Mouse (Mus musculus): ENCODE data around the gene Map3k9. TPM values are rescaled to one million over a fixed set of nuclear protein-coding genes. Genes with fewer than 3 reads are reported as not detected.

Map3k9 gene
- total RNA-seq, 2 experiments from 2014 or later = 86.1 to 90.5 TPM

DNA sequence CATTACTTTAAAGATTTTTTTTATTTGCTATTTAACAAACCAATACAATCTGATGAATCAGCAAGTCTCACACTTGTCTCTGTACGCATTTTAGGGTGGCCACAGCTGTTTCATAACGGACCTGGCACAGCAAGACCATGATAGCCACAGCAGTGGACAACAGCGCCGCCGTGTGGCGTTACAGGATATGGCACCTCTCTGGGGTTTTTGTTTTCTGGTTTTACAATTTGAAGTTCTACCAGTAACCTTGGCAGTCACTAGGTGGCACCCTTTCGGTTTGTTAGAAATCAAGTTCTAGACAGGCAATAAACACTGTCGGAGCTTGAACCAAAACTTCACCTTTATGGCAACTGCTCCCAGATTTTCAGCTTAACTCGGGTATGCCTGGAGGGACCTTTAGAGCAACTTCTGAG is 7.7 kb upstream of the Map3k9 start:
- DNase-seq = peak; percentile 91
- intact Hi-C loops (cut with DNase I) = loop anchor here (5.0 to 10.0 kb wide), 2 partner anchors 171 to 804 kb away; no protein-coding TSS in a partner anchor

DNA sequence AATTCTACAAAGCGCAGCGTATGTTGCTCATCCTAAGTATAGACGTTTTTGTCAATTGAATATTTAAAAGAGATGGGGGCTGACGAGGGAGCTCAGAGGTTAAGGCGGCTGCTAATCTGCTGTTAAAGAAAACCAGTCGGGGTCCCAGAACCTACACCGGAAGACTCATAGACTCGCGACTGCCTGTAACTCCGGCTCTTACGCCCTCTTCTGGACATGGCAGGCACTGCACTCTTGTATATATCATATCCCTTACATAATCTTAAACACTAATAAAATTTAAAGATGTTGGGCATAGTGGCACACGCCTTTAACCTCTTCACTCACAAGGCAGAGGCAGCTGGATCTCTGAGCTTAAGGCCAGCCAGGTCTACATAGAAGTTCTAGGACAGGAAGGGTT is 6.3 kb upstream of the Map3k9 start:
- no peak for DNase-seq
- intact Hi-C loops (cut with DNase I) = loop anchor here (5.0 to 10.0 kb wide), 2 partner anchors 170 to 802 kb away; no protein-coding TSS in a partner anchor

DNA sequence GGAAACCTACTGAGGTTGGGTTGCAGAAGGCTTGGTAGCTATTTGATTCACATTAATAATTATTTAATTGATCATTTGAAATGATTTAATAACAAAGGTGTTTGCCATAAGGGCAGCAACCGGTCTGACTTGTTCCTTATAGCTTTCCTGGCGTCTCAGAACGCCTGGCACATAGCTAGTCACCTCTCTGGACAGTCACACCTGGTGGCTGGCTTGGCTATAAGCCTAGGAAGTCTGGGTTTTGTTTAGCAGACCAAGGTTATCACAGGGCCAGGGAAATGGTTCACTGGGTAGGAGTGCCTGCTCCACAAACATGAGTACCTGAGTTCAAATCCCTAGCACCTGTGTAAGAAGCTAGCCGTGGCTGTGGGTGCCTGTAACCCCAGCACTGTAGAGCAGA is 2.3 kb upstream of the Map3k9 start:
- no peak for DNase-seq
- intact Hi-C loops (cut with DNase I) = loop anchor here (10.0 kb wide), 1 partner anchor 798 kb away; no protein-coding TSS in a partner anchor

DNA sequence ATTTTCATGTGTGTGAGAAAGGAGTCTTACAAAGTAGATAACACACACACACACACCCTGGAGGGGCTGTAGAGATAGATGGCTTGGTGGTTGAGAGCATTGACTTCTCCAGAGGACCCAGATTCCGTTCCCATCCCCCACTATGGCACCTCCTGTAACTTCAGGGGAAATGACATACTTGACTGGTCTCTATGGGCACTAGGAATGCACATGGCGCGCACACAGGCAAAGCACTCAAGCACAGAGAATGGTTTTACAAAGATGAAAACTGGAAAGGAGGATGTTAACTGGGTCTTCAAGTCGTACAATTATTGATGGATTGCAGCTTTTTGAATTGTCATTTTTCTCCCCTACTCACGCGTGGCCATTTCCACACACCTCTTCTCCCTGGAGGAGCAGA is 1.6 kb upstream of the Map3k9 start:
- DNase-seq = no peak
- intact Hi-C loops (cut with DNase I) = loop anchor here (10.0 kb wide), 1 partner anchor 798 kb away; no protein-coding TSS in a partner anchor

DNA sequence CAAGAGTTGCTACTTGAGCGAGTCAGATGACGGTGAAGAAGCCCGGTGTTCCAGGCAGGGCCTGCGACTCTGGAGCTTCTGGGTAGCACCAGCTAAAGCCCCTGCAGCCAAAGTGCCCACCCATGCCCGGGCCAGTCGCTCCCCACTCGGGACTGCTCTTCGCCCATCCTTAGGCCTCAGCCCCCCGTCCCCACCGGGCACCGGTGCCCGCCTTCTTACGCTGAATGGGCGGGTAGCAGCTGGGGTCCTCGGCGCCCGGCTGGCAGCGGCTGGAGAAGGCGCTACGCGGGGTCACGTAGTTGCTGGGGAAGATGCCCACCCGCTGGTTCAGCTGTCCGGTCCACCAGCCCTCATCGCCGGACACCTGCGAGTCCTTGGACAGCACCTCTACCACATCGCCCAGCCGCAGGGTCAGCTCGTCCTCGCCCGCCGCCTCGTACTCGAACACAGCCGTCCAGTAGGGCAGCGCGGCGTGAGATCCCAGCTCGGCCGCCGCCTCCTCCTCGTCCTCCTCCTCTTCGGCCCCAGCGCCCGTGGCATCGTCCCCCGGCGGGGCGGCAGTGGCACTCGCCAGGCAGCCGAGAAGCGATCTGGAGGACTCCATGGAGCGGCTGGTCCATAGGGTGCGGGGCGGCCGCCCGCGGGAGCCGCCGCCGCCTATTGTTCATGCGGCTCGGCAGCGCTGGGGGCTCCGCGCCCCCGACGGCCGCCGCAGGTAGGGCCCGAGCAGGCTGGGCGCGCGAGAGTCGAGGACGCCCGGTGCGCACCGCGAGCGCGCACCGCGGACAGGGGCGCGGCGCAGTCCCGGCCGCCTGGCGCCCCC is 493 bp downstream of the Map3k9 start:
- peak; percentile 46 for DNase-seq
- intact Hi-C loops (cut with DNase I) = loop anchor here (10.0 kb wide), 1 partner anchor 796 kb away; no protein-coding TSS in a partner anchor

DNA sequence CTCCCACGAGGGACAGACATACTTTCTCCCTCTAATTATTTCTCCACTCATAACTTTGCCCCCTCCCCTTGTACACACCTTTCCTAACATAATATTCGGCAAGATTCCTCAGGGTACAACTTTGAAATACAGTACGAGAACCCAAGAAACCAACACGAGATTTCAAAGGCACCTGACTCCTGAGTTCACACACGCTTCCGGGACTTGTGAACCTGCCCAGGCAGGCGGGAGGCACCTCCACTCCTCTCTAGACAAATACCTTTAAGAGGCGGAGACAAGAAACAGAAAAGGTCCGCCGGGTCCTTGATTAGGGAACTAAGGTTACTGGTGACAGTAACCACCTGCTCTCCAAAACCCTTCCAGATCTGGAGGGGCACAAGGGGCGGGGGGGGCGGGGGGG is 1.1 kb downstream of the Map3k9 start:
- intact Hi-C loops (cut with DNase I) = loop anchor here (10.0 kb wide), 1 partner anchor 795 kb away; no protein-coding TSS in a partner anchor
- peak; percentile 6 for DNase-seq

DNA sequence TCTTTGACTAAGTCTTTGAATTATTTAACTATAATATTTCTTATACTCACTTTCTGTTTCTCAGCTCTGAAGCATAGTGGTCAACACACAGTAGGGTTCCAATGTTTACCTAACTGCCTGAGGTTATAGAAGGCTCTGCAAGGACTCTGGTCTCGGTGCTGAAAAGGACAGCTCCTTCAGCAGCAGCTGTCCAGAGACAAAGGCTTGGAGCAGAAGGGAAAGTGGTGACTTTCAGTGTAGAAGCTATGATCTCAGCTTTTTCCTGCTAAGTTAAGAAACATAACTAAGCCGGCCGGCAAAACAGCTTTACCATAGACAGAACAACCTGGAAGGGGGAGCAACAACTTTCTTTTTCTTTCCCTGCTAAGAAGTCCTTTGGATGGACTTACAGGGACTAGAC is 4.8 kb downstream of the Map3k9 start:
- intact Hi-C loops (cut with DNase I) = no loop called here
- no peak for DNase-seq

DNA sequence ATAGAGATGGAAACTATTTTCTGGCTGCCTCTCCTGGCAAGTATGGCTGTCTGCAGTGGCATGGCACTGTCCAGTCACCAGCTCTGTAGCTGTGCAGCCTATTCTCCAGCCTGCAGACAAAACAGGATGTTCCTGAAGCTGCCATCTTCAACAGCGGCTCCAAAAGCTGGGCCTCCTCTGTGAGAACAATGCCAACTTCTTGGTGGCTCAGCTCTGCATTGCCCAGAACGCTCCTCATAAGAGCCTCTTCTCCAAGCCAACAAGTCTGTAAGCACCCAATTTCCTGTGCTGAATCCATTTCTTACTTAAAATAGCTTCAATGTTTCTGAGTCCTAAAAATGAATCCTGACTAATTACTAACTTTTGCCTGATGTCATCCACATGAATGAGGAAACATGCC is 5.3 kb downstream of the Map3k9 start:
- no peak for DNase-seq
- intact Hi-C loops (cut with DNase I) = no loop called here

DNA sequence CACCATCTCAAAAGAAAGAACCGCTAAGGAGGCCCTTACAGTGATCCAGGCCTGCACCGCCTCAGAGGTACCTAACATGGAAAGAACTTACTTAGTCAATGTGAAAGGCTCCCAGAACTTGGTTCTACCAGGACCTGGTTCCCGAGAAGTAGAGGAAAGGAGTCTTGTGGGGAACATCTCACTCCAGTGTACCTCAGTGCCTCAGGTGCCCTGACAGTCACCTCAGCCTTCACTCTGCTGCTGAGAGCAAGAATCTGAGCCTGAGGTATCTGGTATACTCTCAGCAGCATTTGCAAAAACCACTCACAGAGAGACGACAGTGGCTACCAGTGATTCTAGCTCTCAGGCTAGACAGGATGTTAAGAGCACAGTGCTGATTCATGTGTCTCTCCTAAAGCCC is 6.8 kb downstream of the Map3k9 start:
- intact Hi-C loops (cut with DNase I) = loop anchor here (5.0 kb wide), 1 partner anchor 37 kb away; no protein-coding TSS in a partner anchor
- DNase-seq = no peak

DNA sequence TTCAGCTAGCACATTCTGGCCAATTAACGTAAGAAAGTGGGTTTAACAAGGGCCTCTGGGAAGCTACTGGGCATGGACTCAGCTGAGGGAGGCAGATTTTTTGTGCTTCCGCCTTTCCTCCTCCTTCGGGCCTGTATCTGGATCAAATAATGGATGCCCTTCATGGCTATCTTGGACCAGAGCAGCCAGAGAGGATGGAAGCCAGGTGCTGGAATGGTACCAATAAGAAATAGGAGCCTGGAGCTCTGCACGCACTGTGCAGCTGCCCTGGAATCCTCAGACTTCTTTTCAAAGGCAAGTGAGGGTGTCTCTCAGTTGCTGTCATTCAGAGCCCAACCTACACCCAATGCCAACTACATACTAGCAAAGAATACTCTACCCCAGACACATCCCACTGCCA is 11.5 kb downstream of the Map3k9 start:
- intact Hi-C loops (cut with DNase I) = no loop called here
- peak; percentile 10 for DNase-seq

DNA sequence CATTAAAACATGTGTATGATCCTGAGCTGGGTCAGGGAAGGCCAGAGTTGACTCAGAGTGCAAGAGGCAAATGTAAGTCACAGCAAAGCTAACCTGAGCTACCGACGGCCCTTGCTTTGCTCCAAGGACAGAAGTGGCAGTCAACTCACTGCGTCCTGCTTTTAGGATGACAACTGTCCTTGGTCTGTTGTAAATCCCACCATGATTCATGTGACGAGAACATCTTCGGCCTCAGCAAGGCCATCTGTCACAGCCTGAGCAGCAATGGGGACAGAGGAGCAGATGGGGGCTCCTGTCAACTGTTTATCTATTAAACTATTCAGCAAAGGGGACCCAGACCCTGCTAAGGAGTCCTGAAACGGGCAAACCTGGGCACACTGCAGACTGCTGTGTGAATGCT is 15.6 kb downstream of the Map3k9 start:
- intact Hi-C loops (cut with DNase I) = no loop called here
- no peak for DNase-seq

DNA sequence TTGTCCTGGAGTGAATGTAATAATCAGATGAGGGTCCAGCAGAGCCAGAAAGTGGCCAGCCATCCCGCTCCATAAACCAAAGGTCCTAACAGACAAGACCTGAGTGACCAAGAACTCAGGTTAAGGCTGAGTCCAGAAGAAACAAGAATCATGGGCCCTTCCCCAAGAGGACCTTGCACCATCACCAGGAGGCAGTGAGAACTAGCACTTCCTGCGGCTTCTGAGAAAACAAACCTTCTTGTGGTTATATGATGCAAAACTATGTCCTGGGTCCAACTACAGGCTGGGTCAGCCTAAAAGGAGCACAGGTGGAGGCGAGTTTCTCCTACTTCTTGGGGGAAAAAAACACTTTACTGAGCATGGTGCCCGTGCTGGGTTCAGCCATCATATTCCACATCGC is 16.6 kb downstream of the Map3k9 start:
- intact Hi-C loops (cut with DNase I) = no loop called here
- no peak for DNase-seq

DNA sequence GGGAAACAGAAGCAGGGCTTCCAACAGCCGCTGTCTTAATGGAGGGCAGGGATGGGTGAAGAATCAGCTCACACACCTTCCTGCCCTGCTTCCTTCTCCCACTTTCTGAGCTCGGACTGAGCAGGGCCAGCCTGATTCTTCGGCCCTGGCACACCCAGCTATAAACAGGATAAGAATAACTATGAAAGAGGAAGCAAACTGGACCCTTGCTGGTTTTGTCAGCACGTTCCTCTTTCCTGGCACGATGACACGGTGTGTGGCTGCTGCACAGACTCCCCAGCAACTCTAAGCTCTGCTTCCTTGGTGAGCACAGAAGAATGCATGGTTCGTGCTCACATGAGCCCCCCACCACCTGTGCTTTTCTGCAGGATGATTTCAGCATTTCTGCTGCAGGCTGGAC is 26.3 kb downstream of the Map3k9 start:
- DNase-seq = peak; percentile 8
- intact Hi-C loops (cut with DNase I) = no loop called here

DNA sequence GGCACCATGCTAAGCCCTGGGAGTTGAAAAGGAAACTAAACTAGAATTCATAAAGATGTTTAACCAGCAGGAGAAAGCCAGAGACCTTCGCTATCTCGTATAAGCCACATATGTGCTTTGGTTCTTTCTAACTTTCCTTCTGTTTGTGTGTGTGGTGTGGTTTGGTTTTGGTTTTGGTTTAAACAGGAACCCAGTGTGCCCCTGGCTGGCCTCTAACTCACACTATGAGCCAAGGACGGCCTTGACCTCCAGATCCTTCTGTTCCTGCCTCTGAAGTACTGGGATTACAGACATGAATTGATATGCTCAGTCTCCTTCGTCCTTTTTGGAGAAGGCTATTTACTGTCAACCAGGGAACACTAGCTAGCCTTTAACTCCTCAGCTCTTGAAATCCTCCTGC is 29.9 kb downstream of the Map3k9 start:
- intact Hi-C loops (cut with DNase I) = no loop called here
- no peak for DNase-seq

DNA sequence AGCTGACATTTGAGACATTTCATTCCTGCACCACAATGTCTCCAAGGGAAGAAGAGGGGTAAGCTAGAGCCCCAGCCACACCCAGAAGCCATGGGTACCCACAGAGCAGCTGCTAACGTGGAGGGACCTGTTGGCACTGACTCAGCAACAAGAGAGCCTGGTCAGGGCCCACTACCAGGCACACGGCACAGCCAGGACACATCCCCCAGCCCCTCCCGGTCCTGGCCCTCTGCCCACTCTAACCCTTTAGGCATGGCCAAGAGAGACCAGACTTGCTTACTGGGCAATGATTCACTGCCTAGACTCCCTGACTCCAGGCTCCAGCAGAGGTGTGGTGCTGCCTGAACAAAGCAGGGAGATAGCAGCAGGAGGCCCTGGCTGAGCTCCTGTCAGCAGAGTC is 32.1 kb downstream of the Map3k9 start:
- intact Hi-C loops (cut with DNase I) = no loop called here

DNA sequence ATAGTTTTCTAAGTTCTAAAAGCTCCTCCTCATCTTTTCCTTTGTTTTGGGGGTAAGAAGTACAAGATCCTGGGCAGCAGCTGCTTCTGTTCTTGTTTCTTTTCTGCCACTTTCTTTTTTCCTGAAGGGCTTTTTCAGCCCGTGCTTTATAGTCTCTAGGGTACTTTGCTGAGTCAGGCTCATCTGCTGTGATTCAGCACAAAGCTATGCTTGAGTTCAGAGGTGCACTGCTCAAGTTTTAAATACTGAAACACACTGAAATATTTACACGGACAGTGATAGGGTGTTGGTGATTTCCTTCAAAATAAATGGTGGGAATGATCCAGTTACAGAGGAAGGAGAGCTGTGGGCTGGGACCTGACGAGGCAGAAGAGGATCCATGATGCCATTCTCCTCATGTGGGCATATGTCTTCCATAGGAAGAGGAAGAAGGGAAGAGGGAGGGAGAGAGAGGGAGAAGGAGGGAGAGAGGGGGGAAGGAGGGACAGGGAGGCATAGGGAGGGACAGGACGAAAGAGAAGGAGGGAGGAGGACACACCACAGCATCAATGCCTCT is 32.9 kb downstream of the Map3k9 start:
- intact Hi-C loops (cut with DNase I) = no loop called here
- DNase-seq = no peak

More for the DNA sequence above, 32.1 kb downstream of the Map3k9 start:
- DNase-seq = peak; percentile 63

DNA sequence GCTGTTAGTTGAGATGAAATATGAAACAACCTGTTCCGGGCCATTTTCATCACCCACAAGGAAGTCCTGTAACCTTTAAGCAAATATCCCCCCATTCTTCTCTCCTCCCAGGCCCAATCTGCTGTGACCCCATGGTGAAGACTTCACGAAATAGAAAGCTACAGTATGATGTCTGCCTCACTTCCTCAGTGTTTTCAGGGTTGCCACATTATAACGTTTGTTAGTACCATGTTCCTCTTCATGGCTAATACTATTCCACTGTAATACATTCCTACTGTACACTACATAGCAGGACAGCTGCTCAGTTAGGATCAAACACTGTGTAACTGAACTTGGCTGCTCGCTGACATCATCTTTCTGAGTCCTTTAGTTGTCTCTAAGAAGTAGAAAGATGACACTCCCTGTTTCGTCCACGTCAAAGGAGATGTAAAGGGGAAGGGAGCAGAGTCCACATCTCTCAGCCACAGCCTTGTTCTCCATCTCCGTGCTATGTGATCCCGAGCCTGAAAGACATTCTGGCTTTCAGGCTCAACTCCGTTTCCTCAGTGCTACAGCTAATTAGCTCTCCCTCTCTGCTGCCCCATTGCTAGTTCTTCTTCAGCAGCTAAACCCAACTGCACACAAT is 34.5 kb downstream of the Map3k9 start:
- intact Hi-C loops (cut with DNase I) = no loop called here
- no peak for DNase-seq

DNA sequence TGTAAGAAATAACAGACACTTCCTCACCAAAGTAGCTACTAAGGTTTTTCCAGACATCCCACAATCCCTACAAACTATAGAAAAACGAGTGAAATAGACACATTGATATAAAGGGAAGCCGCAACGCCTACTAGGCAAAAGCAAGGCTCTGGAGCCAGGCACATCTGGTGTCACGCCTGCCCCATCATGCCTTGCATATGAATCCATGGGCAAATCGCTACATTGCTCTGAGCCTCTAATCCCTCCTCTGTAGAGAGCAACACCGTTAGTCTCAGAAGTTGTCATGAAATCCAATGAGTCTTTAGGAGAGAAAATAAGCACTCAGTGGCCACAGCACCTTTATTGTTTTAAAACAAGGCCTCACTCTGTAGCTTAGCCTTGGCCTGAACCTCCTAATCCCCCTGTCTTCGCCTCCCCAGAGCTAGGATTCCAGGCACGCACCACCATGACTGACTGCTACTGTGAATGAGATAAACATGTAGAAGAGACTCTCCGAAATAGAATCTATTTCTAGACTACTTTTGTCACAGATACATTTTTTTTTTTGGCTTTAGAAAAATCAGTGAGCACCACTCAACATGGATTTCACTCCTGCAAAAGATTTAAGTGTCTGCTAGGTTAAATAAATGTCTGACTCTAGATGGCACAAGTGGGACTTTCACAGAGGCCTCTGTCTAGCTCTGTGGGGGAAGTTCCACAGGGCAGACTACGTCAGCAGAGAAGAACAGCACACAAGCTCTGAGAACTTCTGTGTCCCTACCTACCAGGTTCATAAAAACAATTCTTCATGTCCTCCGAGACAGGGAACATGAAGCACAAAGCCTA is 45.5 kb downstream of the Map3k9 start:
- intact Hi-C loops (cut with DNase I) = loop anchor here (5.0 kb wide), 1 partner anchor 37 kb away; no protein-coding TSS in a partner anchor
- no peak for DNase-seq

DNA sequence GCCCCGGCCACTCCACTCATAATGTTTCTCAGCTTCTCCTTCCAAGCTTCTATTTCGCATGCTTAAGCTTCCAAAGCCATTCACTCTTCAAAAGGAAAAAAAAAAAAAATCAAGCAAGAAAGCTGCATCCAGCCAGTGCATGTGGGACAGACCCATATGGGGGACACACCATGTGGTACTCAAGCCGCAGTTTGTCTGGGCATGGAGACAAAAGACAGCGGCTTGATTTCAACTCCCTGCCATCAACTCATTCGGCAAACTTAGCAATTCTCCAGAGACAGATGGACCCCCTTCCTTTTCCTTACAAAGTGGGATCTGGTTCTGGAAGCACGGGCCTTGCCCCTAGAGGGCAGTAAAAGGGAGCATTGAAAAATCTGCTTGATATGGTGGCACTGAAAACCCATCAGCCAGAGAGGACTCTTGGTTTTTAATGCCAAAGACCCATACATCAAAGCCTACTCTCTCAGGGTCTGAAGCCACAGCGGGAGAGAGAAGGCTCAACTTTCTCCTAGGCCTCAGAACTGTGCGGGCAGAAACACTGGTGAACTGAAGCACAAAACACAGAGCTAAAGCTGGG is 54.6 kb downstream of the Map3k9 start:
- DNase-seq = peak; percentile 14
- intact Hi-C loops (cut with DNase I) = no loop called here

DNA sequence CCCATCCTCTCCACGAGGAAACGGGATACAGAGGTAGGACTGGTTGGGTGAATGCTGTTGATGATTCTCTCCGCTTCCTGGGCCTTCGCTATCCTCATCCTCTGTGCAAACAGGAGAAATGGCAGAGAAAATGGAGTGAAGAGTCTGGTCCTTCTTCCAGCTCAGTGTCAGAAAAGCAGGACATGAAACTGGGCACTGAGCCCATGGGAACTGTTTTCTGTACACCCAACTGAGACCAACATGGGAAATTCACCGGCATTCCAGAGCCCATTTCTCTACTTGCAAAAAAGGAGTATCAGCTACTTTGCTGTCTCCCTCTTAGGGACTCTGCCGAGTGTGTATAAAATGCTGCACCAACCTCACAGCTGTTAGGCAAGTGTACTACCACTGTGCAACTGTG is 56.2 kb downstream of the Map3k9 start:
- intact Hi-C loops (cut with DNase I) = no loop called here
- DNase-seq = no peak

All from left cerebral cortex, postnatal 4 days (tissue).